Mouse (Mus musculus): Measurements from ENCODE around the gene Klhl25. TPM values are rescaled to one million over a fixed set of nuclear protein-coding genes. Genes with fewer than 3 reads are reported as not detected.
"Not testable (repeated sequence)": the region's sequence is repeated elsewhere in the genome, so short reads cannot be mapped to it uniquely, and the experiment has no call there.

The Klhl25 gene
- polyA plus RNA-seq, 1 experiment from 2014 or later = 23.4 TPM

- DNase-seq = no peak
- Histone ChIP-seq H3K4me3 (replicated peaks; ENCODE audit: low read depth, low read length) (no peak overlapping the region), H3K4me1 (ENCODE audit: control insufficient read depth, insufficient read depth, low read length) (no peaks in the 10 kb centered on the region), H3K4me2 (ENCODE audit: low read length) (no peak overlapping the region), H3K9me3 (ENCODE audit: control insufficient read depth, low read length) (no peaks in the 10 kb centered on the region), H3K27ac (replicated peaks; ENCODE audit: low read depth, low read length) (no peak overlapping the region), H3K9ac (replicated peaks; ENCODE audit: low read length) (no peak overlapping the region), H3K36me3 (ENCODE audit: control insufficient read depth, insufficient read depth, low read length) (peaks cover 28% of the 10 kb centered on the region), H3K27me3 (ENCODE audit: control insufficient read depth, insufficient read depth, low read length) (no peaks in the 10 kb centered on the region)
- WGBS = 97% methylated on average over 7 of the region's 7 CpGs
- no peak for ATAC-seq (ENCODE audit: low FRiP score, low TSS enrichment)
Measured at GRCm38 (mm10) chr7:75873746-75874145, 25.6 kb downstream of the Klhl25 start.

- WGBS = 96% methylated on average over 2 of the region's 2 CpGs
- ATAC-seq (ENCODE audit: low FRiP score, low TSS enrichment); H3K27ac ChIP-seq (replicated peaks; ENCODE audit: low read depth, low read length); H3K4me3 ChIP-seq (replicated peaks; ENCODE audit: low read depth, low read length); H3K9me3 ChIP-seq (ENCODE audit: control insufficient read depth, low read length); H3K27me3 ChIP-seq (ENCODE audit: control insufficient read depth, insufficient read depth, low read length); DNase-seq; H3K9ac ChIP-seq (replicated peaks; ENCODE audit: low read length); H3K4me2 ChIP-seq (ENCODE audit: low read length); H3K36me3 ChIP-seq (ENCODE audit: control insufficient read depth, insufficient read depth, low read length); H3K4me1 ChIP-seq (ENCODE audit: control insufficient read depth, insufficient read depth, low read length): not testable (repeated sequence)
Measured at GRCm38 (mm10) chr7:75879436-75879835, 31.3 kb downstream of the Klhl25 start.

GRCm38 (mm10) chr7:75880236-75880635, 32.1 kb downstream of the Klhl25 start:
- no peaks in the 10 kb centered on the region for H3K4me1 ChIP-seq (ENCODE audit: control insufficient read depth, insufficient read depth, low read length)
- no peaks in the 10 kb centered on the region for H3K9me3 ChIP-seq (ENCODE audit: control insufficient read depth, low read length)
- no peak overlapping the region for H3K9ac ChIP-seq (replicated peaks; ENCODE audit: low read length)
- H3K4me3 ChIP-seq (replicated peaks; ENCODE audit: low read depth, low read length) = no peak overlapping the region
- no peak overlapping the region for H3K27ac ChIP-seq (replicated peaks; ENCODE audit: low read depth, low read length)
- 0 out of 2 replicates have a peak, but pooled peaks cover under 1% of the 10 kb centered on the region for H3K36me3 ChIP-seq (ENCODE audit: control insufficient read depth, insufficient read depth, low read length)
- DNase-seq = no peak
- H3K4me2 ChIP-seq (ENCODE audit: low read length) = peak overlapping the region; percentile 27; the same call in 1 of the 2 replicates
- no peak; the same call in 1 of the 2 replicates for ATAC-seq (ENCODE audit: low FRiP score, low TSS enrichment)
- WGBS = 67% methylated on average over 8 of the region's 8 CpGs
- H3K27me3 ChIP-seq (ENCODE audit: control insufficient read depth, insufficient read depth, low read length) = no peaks in the 10 kb centered on the region

- DNase-seq = peak; percentile 92
- H3K9me3 ChIP-seq (ENCODE audit: control insufficient read depth, low read length) = no peaks in the 10 kb centered on the region
- H3K4me2 ChIP-seq (ENCODE audit: low read length) = peak overlapping the region; percentile 27; the same call in 1 of the 2 replicates
- H3K27ac ChIP-seq (replicated peaks; ENCODE audit: low read depth, low read length) = no peak overlapping the region
- H3K4me3 ChIP-seq (replicated peaks; ENCODE audit: low read depth, low read length) = no peak overlapping the region
- H3K9ac ChIP-seq (replicated peaks; ENCODE audit: low read length) = no peak overlapping the region
- WGBS = 4% methylated on average over 8 of the region's 8 CpGs
- no peaks in the 10 kb centered on the region for H3K27me3 ChIP-seq (ENCODE audit: control insufficient read depth, insufficient read depth, low read length)
- no peaks in the 10 kb centered on the region for H3K4me1 ChIP-seq (ENCODE audit: control insufficient read depth, insufficient read depth, low read length)
- no peaks in the 10 kb centered on the region for H3K36me3 ChIP-seq (ENCODE audit: control insufficient read depth, insufficient read depth, low read length)
- peak; percentile 91 for ATAC-seq (ENCODE audit: low FRiP score, low TSS enrichment)
Measured at GRCm38 (mm10) chr7:75880650-75881049, 32.5 kb downstream of the Klhl25 start.

- no peaks in the 10 kb centered on the region for H3K4me1 ChIP-seq (ENCODE audit: control insufficient read depth, insufficient read depth, low read length)
- DNase-seq (no peak), ATAC-seq (ENCODE audit: low FRiP score, low TSS enrichment) (no peak)
- no peaks in the 10 kb centered on the region for H3K27me3 ChIP-seq (ENCODE audit: control insufficient read depth, insufficient read depth, low read length)
- no peak overlapping the region for H3K27ac ChIP-seq (replicated peaks; ENCODE audit: low read depth, low read length)
- no peaks in the 10 kb centered on the region for H3K9me3 ChIP-seq (ENCODE audit: control insufficient read depth, low read length)
- no peak overlapping the region for H3K9ac ChIP-seq (replicated peaks; ENCODE audit: low read length)
- WGBS = 78% methylated on average over 6 of the region's 6 CpGs
- no peak overlapping the region for H3K4me2 ChIP-seq (ENCODE audit: low read length)
- no peaks in the 10 kb centered on the region for H3K36me3 ChIP-seq (ENCODE audit: control insufficient read depth, insufficient read depth, low read length)
- no peak overlapping the region for H3K4me3 ChIP-seq (replicated peaks; ENCODE audit: low read depth, low read length)
Measured at GRCm38 (mm10) chr7:75881376-75881775, 33.3 kb downstream of the Klhl25 start.

GRCm38 (mm10) chr7:75881791-75882190, 33.7 kb downstream of the Klhl25 start:
- Histone ChIP-seq H3K36me3 (ENCODE audit: control insufficient read depth, insufficient read depth, low read length) (no peaks in the 10 kb centered on the region), H3K27me3 (ENCODE audit: control insufficient read depth, insufficient read depth, low read length) (no peaks in the 10 kb centered on the region), H3K27ac (replicated peaks; ENCODE audit: low read depth, low read length) (no peak overlapping the region), H3K4me3 (replicated peaks; ENCODE audit: low read depth, low read length) (no peak overlapping the region), H3K9me3 (ENCODE audit: control insufficient read depth, low read length) (no peaks in the 10 kb centered on the region), H3K4me2 (ENCODE audit: low read length) (no peak overlapping the region), H3K4me1 (ENCODE audit: control insufficient read depth, insufficient read depth, low read length) (no peaks in the 10 kb centered on the region), H3K9ac (replicated peaks; ENCODE audit: low read length) (no peak overlapping the region)
- WGBS = 77% methylated on average over 3 of the region's 3 CpGs
- no peak for DNase-seq
- no peak for ATAC-seq (ENCODE audit: low FRiP score, low TSS enrichment)

GRCm38 (mm10) chr7:75891466-75891865, 43.4 kb downstream of the Klhl25 start:
- WGBS = 95% methylated on average over 4 of the region's 4 CpGs
- H3K4me2 ChIP-seq (ENCODE audit: low read length) = no peak overlapping the region
- no peak overlapping the region for H3K27ac ChIP-seq (replicated peaks; ENCODE audit: low read depth, low read length)
- H3K27me3 ChIP-seq (ENCODE audit: control insufficient read depth, insufficient read depth, low read length) = no peaks in the 10 kb centered on the region
- no peak overlapping the region for H3K9ac ChIP-seq (replicated peaks; ENCODE audit: low read length)
- no peaks in the 10 kb centered on the region for H3K36me3 ChIP-seq (ENCODE audit: control insufficient read depth, insufficient read depth, low read length)
- H3K9me3 ChIP-seq (ENCODE audit: control insufficient read depth, low read length) = no peaks in the 10 kb centered on the region
- no peak for ATAC-seq (ENCODE audit: low FRiP score, low TSS enrichment)
- H3K4me3 ChIP-seq (replicated peaks; ENCODE audit: low read depth, low read length) = no peak overlapping the region
- H3K4me1 ChIP-seq (ENCODE audit: control insufficient read depth, insufficient read depth, low read length) = no peaks in the 10 kb centered on the region
- no peak for DNase-seq

- no peak overlapping the region for H3K27ac ChIP-seq (replicated peaks; ENCODE audit: low read depth, low read length)
- no peaks in the 10 kb centered on the region for H3K9me3 ChIP-seq (ENCODE audit: control insufficient read depth, low read length)
- ATAC-seq (ENCODE audit: low FRiP score, low TSS enrichment) (no peak), DNase-seq (no peak)
- no peaks in the 10 kb centered on the region for H3K4me1 ChIP-seq (ENCODE audit: control insufficient read depth, insufficient read depth, low read length)
- H3K27me3 ChIP-seq (ENCODE audit: control insufficient read depth, insufficient read depth, low read length) = no peaks in the 10 kb centered on the region
- no peak overlapping the region for H3K4me2 ChIP-seq (ENCODE audit: low read length)
- no peaks in the 10 kb centered on the region for H3K36me3 ChIP-seq (ENCODE audit: control insufficient read depth, insufficient read depth, low read length)
- 91% methylated on average over 3 of the region's 3 CpGs for WGBS
- H3K4me3 ChIP-seq (replicated peaks; ENCODE audit: low read depth, low read length) = no peak overlapping the region
- H3K9ac ChIP-seq (replicated peaks; ENCODE audit: low read length) = no peak overlapping the region
Measured at GRCm38 (mm10) chr7:75892737-75893136, 44.6 kb downstream of the Klhl25 start.

- Histone ChIP-seq H3K4me3 (replicated peaks; ENCODE audit: low read depth, low read length) (no peak overlapping the region), H3K27ac (replicated peaks; ENCODE audit: low read depth, low read length) (no peak overlapping the region), H3K4me1 (ENCODE audit: control insufficient read depth, insufficient read depth, low read length) (no peaks in the 10 kb centered on the region), H3K4me2 (ENCODE audit: low read length) (no peak overlapping the region), H3K27me3 (ENCODE audit: control insufficient read depth, insufficient read depth, low read length) (no peaks in the 10 kb centered on the region), H3K9me3 (ENCODE audit: control insufficient read depth, low read length) (no peaks in the 10 kb centered on the region), H3K36me3 (ENCODE audit: control insufficient read depth, insufficient read depth, low read length) (no peaks in the 10 kb centered on the region), H3K9ac (replicated peaks; ENCODE audit: low read length) (no peak overlapping the region)
- 87% methylated on average over 8 of the region's 8 CpGs for WGBS
- no peak for DNase-seq
- no peak for ATAC-seq (ENCODE audit: low FRiP score, low TSS enrichment)
Measured at GRCm38 (mm10) chr7:75893709-75894108, 45.6 kb downstream of the Klhl25 start.
